In the genomic region with DNA sequence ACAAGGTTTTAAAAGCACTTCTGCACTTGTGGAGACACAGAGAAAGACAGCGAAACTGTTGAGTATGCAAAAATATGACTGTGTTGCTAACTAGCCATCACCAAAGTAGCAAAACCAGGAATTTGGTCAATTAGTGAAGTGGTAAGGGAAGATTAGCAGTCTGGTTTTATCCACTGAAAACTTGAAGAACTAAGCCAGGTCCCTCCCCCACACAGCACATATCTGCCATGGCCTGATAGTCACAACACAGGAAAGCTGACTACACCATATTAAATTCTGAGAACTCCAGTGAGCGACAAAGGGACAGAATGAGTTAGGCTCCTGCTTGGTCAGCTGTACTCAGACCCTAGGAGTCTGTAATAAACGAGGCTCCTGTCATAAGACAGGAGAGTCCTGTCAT, we compare ENCODE assay signal across 21 mouse cellular contexts. TPM values are rescaled to one million over a fixed set of nuclear protein-coding genes. Genes with fewer than 3 reads are reported as not detected.
A peak's percentile ranks its signal among the peaks of the same experiment; 100 is the strongest.
DNase-seq lines count a peak whose midpoint lies in the region; ATAC-seq lines count a peak whose summit lies in the region.
"Had no signal": no experiment of that assay in that cellular context is flagged by ENCODE, and none has a peak within 500 bp of the region (broad histone marks: within the 10 kb centered on the region; RNA-seq: fewer than 3 reads in every experiment).

No protein-coding gene starts in this region.

- H3K4me1 ChIP-seq in heart, embryonic 12.5 days (replicated peaks): no peaks in the 10 kb centered on the region
- peaks cover 50% of the 10 kb centered on the region for H3K4me1 ChIP-seq in liver, embryonic 12.5 days
- H3K4me1 ChIP-seq: hindbrain, embryonic 15.5 days; neural tube, embryonic 12.5 days had no signal

- no peaks in the 10 kb centered on the region for H3K9me3 ChIP-seq in heart, embryonic 12.5 days (replicated peaks)
- no peaks in the 10 kb centered on the region for H3K9me3 ChIP-seq in liver, embryonic 12.5 days (replicated peaks)
- H3K9me3 ChIP-seq: hindbrain, embryonic 15.5 days; midbrain, embryonic 10.5 days; neural tube, embryonic 12.5 days had no signal

- H3K4me3 ChIP-seq in heart, embryonic 12.5 days: no peak overlapping the region
- H3K4me3 ChIP-seq in liver, embryonic 12.5 days: no peak overlapping the region
- H3K4me3 ChIP-seq: hindbrain, embryonic 15.5 days; midbrain, embryonic 10.5 days; neural tube, embryonic 12.5 days had no signal

- ATAC-seq in heart, embryonic 12.5 days (ENCODE audit: insufficient number of reproducible peaks, low FRiP score): peak; percentile 29; the same call in 1 of the 2 replicates
- ATAC-seq in liver, embryonic 12.5 days: peak; percentile 96
- ATAC-seq: intestine, embryonic 16.5 days; lung, postnatal 0 days had no signal

- DNase-seq in heart, adult 9 months (ENCODE audit: low spot score in 2 of 2): no peak
- DNase-seq in c-Kit-positive CD71-positive TER-119-negative erythroid progenitor cells, embryonic 14.5 days (ENCODE audit: low read depth): peak; percentile 78
- peak; percentile 37 to 50 for DNase-seq in spleen, postnatal 10 days (ENCODE audit: low spot score in 2 of 2)
- DNase-seq in layer of hippocampus, postnatal 14 days (ENCODE audit: low spot score in 2 of 2): no peak
- DNase-seq in ovary, postnatal 10 days (ENCODE audit: low spot score): no peak
- no peak for DNase-seq in layer of hippocampus, adult 9-10 months (ENCODE audit: low spot score)
- DNase-seq: cerebellum, adult 11-12 months; gastrocnemius, postnatal 10 days; heart, adult 18-20 months; kidney, postnatal 10 days; right cerebral cortex, postnatal 14 days had no signal

- H3K4me2 ChIP-seq in heart, embryonic 12.5 days: no peak overlapping the region
- H3K4me2 ChIP-seq in liver, embryonic 12.5 days: peak overlapping the region; percentile 45
- H3K4me2 ChIP-seq: hindbrain, embryonic 15.5 days; neural tube, embryonic 12.5 days had no signal

- H3K9ac ChIP-seq in heart, embryonic 12.5 days: no peak overlapping the region
- H3K9ac ChIP-seq in liver, embryonic 12.5 days: no peak overlapping the region; the same call in 1 of the 2 replicates
- H3K9ac ChIP-seq: hindbrain, embryonic 15.5 days; neural tube, embryonic 12.5 days had no signal

- no peaks in the 10 kb centered on the region for H3K27me3 ChIP-seq in heart, embryonic 12.5 days (replicated peaks)
- H3K27me3 ChIP-seq in liver, embryonic 12.5 days (replicated peaks): no peaks in the 10 kb centered on the region
- H3K27me3 ChIP-seq: hindbrain, embryonic 15.5 days; neural tube, embryonic 12.5 days had no signal

- WGBS in heart, embryonic 12.5 days: 59% methylated on average over 3 of the region's 3 CpGs
- 17% methylated on average over 3 of the region's 3 CpGs for WGBS in liver, embryonic 12.5 days (ENCODE audit: insufficient replicate concordance)

- H3K36me3 ChIP-seq in heart, embryonic 12.5 days: no peaks in the 10 kb centered on the region
- H3K36me3 ChIP-seq in liver, embryonic 12.5 days: no peaks in the 10 kb centered on the region
- H3K36me3 ChIP-seq: hindbrain, embryonic 15.5 days; midbrain, embryonic 10.5 days; neural tube, embryonic 12.5 days had no signal

- H3K27ac ChIP-seq in heart, embryonic 12.5 days (ENCODE audit: poor library complexity, severe bottlenecking): no peak overlapping the region
- H3K27ac ChIP-seq in liver, embryonic 12.5 days: peak overlapping the region; percentile 84
- H3K27ac ChIP-seq: hindbrain, embryonic 15.5 days; midbrain, embryonic 10.5 days; neural tube, embryonic 12.5 days had no signal

RNA-seq across cellular contexts. Expression of a gene that starts 57.7 kb away (rescaled TPM):
- 18.4 and 22.5 TPM in 2 replicates for polyA plus RNA-seq in heart, embryonic 12.5 days (2016; fragmentation: Nextera tagmentation; extraction: Ambion mirVana)
- 495 and 540 TPM in 2 replicates for polyA plus RNA-seq in liver, embryonic 12.5 days (2016; fragmentation: Nextera tagmentation; extraction: Ambion mirVana)
- total RNA-seq in layer of hippocampus, postnatal 14 days (2021): under 1 TPM; 0.28 to 0.33 TPM
- total RNA-seq: layer of hippocampus, adult 8-10 months had no signal

RNA-seq across cellular contexts. Expression of a gene that starts 59.6 kb away (rescaled TPM):
- polyA plus RNA-seq in heart, embryonic 12.5 days (2016; fragmentation: Nextera tagmentation; extraction: Ambion mirVana): 0.36 and 0.38 TPM in 2 replicates
- 0.13 and 0.14 TPM in 2 replicates for polyA plus RNA-seq in liver, embryonic 12.5 days (2016; fragmentation: Nextera tagmentation; extraction: Ambion mirVana)
- total RNA-seq in layer of hippocampus, postnatal 14 days (2021): 1 to 10 TPM; 1.0 to 1.1 TPM
- total RNA-seq: gastrocnemius, postnatal 10 days had no signal
- polyA plus RNA-seq: embryonic facial prominence, embryonic 11.5 days; midbrain, embryonic 10.5 days; thymus, postnatal 0 days had no signal

Comparison
In these comparisons a context has a peak if more than half of its experiments do, and no peak if none do; other contexts are left out.
1. DNase-seq: peak in c-Kit-positive CD71-positive TER-119-negative erythroid progenitor cells, embryonic 14.5 days (single experiment) and spleen, postnatal 10 days (2 of 2); none in heart, adult 9 months (0 of 2), layer of hippocampus, postnatal 14 days (0 of 2), ovary, postnatal 10 days (single experiment) and layer of hippocampus, adult 9-10 months (single experiment).
2. RNA of a gene that starts 57.7 kb away (polyA plus RNA-seq): 495 to 540 TPM in liver, embryonic 12.5 days; 18.4 to 22.5 TPM in heart, embryonic 12.5 days; every median in the first group is over 10 times any median in the second.